Mouse (Mus musculus) cerebellum, adult 9-10 months (tissue): ENCODE results near the gene Maml3.

Source experiments
- DNase-seq: peaks from one replicate; pipeline ENCODE4 v3.0.0; 2022

Gene Maml3

DNA sequence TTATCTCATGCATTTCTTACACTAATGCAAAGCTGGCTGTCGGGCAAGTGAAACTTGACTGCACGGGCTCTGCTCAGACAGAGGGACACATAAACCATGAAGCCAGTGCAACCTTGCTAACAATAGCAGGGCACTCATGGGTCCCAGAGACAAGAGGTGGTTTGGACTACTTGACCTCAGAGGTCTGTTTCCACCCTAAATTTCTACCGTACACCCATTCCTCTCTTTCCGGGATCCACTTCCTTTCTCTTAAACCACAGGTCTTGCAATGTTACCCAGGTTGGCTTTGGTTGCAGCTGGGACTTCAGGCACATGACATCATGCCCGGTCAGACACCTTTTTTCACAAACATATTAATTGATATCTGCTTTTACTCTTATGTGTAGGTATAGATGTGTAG, 331.3 kb downstream of the Maml3 start:
- DNase-seq, result no peak

- DNase-seq, result no peak
Measured at GRCm38 (mm10) chr3:51771839-51772630, 332.8 kb downstream of the Maml3 start.

- peak; percentile 39 for DNase-seq
Measured at GRCm38 (mm10) chr3:51769196-51769595, 335.7 kb downstream of the Maml3 start.

GRCm38 (mm10) chr3:51765220-51765923, 339.5 kb downstream of the Maml3 start:
- DNase-seq, result no peak

DNA sequence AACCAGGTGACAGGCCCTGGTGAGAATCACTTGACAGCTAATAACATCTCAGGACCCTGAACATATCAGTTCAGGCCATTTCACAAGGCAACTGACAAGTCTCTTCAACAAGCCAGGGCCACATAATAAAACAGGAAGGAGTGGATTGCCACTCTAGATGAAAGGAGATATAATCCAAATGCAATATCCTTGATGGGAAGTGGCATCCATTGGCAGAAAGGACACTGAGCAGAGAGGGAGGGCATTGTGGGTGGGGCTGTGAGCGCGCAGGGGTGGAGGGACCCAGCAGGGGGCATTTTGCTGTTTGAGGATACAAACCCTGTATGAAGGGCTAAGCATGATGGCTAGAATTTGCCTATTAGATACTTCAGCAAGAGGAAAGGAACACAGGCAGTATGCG, 340.7 kb downstream of the Maml3 start:
- DNase-seq, result no peak

DNA sequence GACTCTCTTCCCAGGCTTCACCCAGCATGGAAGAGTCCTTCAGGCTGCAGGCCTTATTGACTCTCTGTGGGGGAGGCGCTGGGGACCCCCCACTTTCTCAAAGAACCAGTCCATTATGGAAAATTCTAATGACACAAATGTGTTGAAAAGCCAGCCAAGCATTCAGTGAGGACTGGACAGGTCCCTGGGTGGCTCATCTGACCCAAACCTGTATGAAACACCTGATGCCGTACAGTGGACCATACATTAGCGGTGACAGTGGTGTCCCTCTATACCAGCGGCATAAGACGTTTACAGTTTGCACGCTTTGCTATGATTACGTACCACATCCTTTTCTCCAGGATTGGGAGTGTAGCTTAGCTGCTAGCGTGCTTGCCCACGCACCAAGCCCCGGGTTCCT, 342.0 kb downstream of the Maml3 start:
- DNase-seq, result no peak

DNA sequence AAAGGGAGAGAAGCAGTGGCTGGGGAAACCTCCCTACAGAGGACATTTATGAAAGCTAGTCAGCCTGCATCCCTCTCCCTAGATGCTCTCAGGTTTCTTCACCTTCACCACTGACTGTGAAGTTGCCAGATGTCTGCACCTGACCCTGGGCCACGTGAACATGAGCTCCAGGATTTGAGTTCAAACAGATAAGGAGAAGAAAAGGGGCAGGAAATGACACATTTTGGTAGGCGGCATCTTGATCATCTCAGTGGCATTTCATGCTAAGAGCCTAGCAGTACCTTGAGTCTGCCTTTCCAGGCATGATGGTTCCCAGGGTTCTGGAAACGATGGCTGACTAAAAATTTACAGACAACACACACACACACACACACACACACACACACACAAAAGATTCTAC, 345.3 kb downstream of the Maml3 start:
- no peak for DNase-seq

- DNase-seq, result no peak
Measured at GRCm38 (mm10) chr3:51757032-51757431, 347.8 kb downstream of the Maml3 start.

DNA sequence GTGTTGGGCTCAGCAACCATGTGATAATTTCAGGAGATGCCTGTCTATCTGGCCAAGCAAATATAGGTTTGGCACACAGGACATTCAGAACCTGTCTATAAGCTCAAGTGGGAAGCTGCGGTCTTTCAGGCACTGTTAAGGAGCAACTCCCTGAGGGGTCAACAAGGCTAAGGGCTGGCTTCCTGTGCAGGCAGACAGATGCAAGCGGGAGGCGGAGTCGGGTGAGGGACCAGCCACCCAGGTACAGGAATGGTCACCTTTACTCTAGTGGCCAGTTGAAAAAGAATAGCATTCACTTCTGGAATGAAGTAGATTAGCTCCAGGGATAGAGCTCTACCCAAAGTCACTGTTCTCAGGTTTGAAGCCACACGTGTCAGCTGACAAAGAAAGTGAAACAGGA, 348.6 kb downstream of the Maml3 start:
- no peak for DNase-seq

- peak; percentile 37 for DNase-seq
Measured at GRCm38 (mm10) chr3:51753262-51753661, 351.6 kb downstream of the Maml3 start.

DNA sequence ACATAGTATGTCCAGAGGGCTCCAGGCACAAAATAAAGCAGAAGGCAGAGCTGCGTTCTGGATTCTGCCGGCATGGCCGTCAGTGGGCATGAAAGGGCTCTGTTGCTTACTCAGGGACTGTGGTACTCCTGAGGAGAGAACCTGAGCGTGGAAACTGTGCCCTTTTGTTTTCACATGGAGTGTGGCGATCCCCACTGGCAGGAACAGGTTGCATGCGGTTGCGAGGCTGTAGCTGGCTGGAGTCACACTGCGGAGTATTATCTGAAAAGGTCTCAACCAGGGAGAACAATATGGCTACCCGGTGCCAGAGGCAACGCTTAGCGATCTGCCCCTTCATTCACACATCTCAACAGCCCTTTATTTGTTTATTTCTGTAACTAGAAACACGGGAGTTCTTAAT, 353.4 kb downstream of the Maml3 start:
- DNase-seq, result peak; percentile 63

DNA sequence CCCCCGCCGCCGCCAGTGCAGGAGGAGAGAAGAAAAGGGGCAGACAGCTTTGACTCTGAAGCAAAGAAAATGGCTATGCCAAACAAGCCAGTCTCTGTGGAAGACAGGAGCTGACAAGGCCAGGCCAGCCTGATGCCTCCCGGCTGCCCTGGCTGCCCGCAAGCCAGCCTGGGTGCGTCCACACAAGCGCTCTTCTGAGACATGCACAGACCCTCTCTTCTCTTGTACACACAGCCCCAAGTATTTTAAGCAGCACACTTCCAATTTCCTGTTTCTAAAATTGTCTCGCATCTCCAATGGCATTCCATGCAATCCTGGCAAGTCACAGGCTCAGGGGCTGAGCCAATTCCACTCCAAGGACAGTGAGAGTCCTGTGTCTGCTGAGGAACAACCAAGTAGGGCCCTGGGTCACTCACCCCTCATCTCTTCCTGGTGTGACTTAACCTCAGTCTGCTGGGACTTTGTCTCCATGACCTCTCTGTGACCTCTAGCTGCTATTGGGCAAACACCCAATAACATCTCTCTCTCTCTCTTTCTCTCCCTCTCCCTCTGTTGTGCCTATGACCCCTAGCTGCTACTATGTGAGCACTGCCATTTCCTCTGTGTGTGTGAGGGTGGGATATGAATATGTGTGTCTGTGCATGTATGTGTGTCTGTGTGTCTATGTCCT, 354.9 kb downstream of the Maml3 start:
- peak; percentile 30 for DNase-seq

DNA sequence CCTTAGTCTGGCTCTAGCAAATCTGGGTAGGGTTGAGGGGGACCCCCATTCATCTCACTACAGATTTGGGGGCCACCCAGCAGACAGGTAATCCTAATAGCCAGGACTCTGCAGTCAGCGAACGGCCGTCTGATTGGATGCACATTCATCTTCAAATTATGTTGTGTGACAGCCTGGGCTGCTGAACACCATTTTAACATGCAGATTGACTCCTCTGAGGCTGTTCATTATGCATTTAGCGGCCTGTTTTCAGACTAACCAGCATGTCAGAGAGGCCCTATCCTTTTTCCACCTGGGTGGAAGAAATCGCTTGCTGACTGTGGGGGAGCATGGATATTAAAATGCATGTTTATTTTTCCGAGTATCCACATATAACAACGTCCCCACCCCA, 355.5 kb downstream of the Maml3 start:
- peak; percentile 36 for DNase-seq

DNA sequence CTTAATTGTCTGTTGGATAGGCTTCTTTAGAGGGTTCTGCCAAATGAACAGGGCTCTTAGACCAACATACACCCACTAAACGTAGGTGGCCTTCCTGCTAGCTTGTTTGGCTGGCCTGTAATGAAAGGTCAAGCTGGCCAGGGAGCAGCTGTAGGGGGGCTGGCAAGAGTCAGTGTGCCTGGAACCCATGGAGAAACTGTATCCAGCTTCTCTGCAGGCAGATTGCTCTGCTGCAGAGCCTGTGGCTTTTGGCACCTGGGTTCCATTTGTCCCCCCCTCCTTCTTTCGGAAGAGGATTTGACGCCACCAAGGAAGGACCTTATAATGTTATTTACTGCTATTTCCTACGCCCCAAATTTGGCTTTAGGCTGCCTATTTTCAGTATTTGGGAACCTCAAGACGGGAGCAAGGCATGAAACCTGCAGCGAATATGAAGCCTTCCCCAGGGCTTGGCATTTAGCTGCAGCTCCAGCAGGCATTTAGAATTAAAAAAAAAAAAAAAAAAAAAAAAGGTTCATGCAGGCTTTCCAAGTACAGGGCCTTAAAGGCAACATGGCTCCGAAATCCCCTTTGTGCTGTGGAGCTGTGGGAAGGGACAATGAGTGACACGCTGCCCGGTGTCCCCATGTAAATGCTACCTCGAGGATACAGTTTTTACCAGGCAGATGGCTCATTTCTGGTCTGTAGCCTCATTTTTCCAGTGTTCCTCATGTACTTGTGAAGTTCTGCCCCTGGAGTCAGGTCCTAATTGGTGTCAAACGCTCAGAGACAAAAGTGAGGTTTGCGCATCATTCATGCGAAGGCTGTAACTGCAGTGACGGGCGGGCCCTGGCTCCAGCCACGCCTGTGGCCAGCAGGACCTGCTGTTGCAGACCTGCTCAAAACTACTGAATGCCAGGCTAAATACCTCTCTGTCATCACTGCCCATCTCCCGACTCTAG, 356.2 kb downstream of the Maml3 start:
- peak; percentile 58 for DNase-seq

- no peak for DNase-seq
Measured at GRCm38 (mm10) chr3:51746816-51747215, 358.1 kb downstream of the Maml3 start.

DNA sequence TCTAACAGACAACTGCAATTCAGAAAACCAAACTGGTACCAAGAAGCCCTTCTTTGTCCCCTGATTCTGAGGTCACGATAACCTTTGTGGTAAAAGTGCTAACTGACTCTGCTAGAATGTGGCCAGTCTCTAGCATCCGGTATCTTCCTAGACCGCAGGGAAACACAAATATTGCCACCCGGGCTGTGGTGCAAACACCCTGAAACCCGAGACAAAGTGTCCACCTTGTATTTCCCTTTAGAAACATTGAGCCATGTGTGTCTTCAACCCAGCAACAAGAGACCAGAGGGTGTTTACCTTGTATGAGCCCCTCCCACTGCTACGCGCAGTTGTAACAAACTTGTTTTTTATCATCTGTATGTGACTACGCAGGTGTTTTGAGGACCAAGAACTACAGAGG, 359.7 kb downstream of the Maml3 start:
- DNase-seq, result no peak

DNA sequence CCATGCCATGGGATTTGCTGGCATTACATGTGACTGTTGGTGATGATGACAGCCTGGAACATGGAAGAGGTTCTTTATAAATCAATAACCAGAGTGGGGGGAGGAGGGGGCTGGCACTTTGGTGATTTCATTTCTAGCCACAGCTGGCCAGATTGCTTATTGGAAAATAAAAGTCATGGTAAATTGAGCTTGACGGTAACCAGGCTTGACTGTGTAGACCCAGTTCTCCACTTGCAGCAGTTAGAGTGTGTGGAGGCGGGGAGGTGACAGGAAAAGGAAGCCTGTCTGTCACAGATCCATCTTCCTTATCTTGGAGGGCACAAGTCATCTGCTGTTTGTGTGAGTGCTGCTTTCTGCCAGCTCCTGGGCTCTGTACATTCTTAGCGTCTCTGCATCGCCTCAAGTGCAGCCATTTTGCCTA, 360.5 kb downstream of the Maml3 start:
- no peak for DNase-seq

- no peak for DNase-seq
Measured at GRCm38 (mm10) chr3:51742405-51742804, 362.5 kb downstream of the Maml3 start.

- no peak for DNase-seq
Measured at GRCm38 (mm10) chr3:51741824-51742223, 363.1 kb downstream of the Maml3 start.

DNA sequence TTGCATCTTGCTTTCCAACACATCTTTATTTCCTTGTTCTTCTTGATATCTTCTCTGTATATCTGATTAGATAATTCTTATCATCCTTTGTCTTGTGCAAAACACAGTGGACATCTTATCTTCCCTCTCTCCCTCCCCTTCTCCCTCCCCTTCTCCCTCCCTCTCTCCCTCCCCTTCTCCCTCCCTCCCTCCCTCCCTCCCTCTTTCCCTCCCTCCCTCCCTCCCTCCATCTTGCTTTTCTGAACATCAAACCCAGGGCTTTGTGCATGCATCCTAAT, 365.1 kb downstream of the Maml3 start:
- DNase-seq, result no peak

- DNase-seq, result no peak
Measured at GRCm38 (mm10) chr3:51739049-51739834, 365.6 kb downstream of the Maml3 start.

DNA sequence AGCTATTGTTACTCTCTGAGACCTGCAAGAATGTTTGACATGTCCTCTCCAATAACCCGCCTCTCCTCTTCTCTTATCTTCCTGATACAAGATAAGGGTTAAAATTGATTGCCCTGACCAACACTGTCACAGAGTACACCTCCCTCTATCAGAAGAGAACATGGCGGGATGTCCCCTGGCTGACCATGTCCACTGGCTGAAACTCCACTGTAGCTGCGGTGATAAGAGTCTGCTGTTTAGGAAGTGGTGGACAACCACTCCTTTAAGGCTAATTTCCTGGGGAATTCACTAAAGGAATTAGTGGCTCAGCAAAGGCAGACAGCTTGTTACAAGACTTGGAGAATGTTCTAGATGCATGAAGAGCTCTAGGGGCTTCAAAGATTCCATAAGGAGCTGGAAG, 371.2 kb downstream of the Maml3 start:
- DNase-seq, result no peak
